Mouse (Mus musculus) forebrain, embryonic 13.5 days (tissue): ENCODE measurements around the gene Slc9a2. TPM values are rescaled to one million over a fixed set of nuclear protein-coding genes. Genes with fewer than 3 reads are reported as not detected.
A peak's percentile ranks its signal among the peaks of the same experiment; 100 is the strongest.
"Not testable (repeated sequence)": the region's sequence is repeated elsewhere in the genome, so short reads cannot be mapped to it uniquely, and the experiment has no call there.

Experiments
- ATAC-seq: fragments of 200-750 bp; cut with Nextera tagmentation; 2 replicates; pipeline ENCODE4 v1.8.0; 2017
- H3K27ac ChIP-seq: fragments of 300-500 bp; sonication (generic); 2 replicates; pipeline ENCODE4 v1.5.1; 2015; ENCODE audit warnings: inconsistent platforms, mild to moderate bottlenecking, moderate library complexity
- H3K27me3 ChIP-seq: fragments of 300-500 bp; sonication (generic); 2 replicates; pipeline ENCODE4 v1.6.1; 2015; ENCODE audit warnings: mild to moderate bottlenecking, inconsistent platforms
- H3K36me3 ChIP-seq: fragments of 300-500 bp; sonication (generic); 2 replicates; pipeline ENCODE4 v1.6.1; 2015; ENCODE audit warnings: mild to moderate bottlenecking, inconsistent platforms; ENCODE audit not compliant: poor library complexity, severe bottlenecking
- H3K4me1 ChIP-seq: fragments of 300-500 bp; sonication (generic); 2 replicates; pipeline ENCODE4 v1.6.1; 2015; ENCODE audit warnings: inconsistent platforms
- H3K4me2 ChIP-seq: fragments of 300-500 bp; sonication (generic); 2 replicates; pipeline ENCODE4 v1.6.1; 2015; ENCODE audit warnings: inconsistent platforms, mild to moderate bottlenecking, moderate library complexity
- H3K4me3 ChIP-seq: fragments of 300-500 bp; sonication (generic); 2 replicates; pipeline ENCODE4 v1.5.1; 2015; ENCODE audit warnings: mild to moderate bottlenecking, inconsistent platforms
- H3K9ac ChIP-seq: fragments of 300-500 bp; sonication (generic); 2 replicates; pipeline ENCODE4 v1.6.1; 2015; ENCODE audit warnings: mild to moderate bottlenecking, inconsistent platforms
- H3K9me3 ChIP-seq: fragments of 300-500 bp; sonication (generic); replicated peaks from 2 replicates; pipeline ENCODE4 v1.6.1; 2016; ENCODE audit warnings: inconsistent platforms
- WGBS: fragments of 180-500 bp; shearing (Covaris S2); methylation state at CpG from one replicate; pipeline ENCODE4 v1.1.7; 2015; 5-methylcytosine and 5-hydroxymethylcytosine counted together
- polyA plus RNA-seq: library from polyadenylated mRNA; unstranded; fragments of >200 nt; fragmentation: Nextera tagmentation; extraction: Ambion mirVana; gene quantifications from 2 replicates; pipeline ENCODE4 v1.2.1, GENCODE M21; 2015

Gene Slc9a2
- polyA plus RNA-seq, 1 experiment from 2014 or later, result 0.04 TPM

- not testable (repeated sequence) for H3K27me3 ChIP-seq, H3K9me3 ChIP-seq, H3K36me3 ChIP-seq, H3K27ac ChIP-seq, H3K4me2 ChIP-seq, H3K4me1 ChIP-seq, ATAC-seq, H3K9ac ChIP-seq, H3K4me3 ChIP-seq
- WGBS, result 17% methylated on average over 3 of the region's 3 CpGs
Measured at GRCm38 (mm10) chr1:40667442-40667841, 12.9 kb upstream of the Slc9a2 start.

DNA sequence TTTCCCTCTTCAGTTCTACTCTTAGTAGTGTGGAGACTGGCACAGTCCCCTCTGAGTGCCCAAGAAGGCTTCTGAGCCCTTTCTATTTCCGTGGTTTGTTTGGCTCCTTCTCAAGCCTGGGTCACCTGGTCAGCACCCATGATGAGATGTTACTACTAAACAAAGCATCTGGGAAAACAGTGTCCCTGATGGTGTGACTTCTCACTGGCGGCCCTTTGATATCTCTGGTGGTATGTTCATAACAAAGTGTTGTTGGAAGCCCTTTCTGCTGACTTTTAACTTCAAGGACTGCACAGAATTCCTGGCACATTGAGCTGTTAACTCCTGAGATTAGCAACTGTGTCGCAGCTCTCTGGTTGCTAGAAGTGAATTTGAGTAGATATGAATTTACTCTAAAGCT is 10.3 kb upstream of the Slc9a2 start:
- Histone ChIP-seq H3K27ac (no peak overlapping the region), H3K9ac (no peak overlapping the region), H3K4me1 (no peaks in the 10 kb centered on the region), H3K4me3 (no peak overlapping the region), H3K9me3 (no peaks in the 10 kb centered on the region), H3K4me2 (no peak overlapping the region), H3K36me3 (no peaks in the 10 kb centered on the region), H3K27me3 (no peaks in the 10 kb centered on the region)
- WGBS, result 84% methylated on average over 3 of the region's 3 CpGs
- ATAC-seq, result no peak

DNA sequence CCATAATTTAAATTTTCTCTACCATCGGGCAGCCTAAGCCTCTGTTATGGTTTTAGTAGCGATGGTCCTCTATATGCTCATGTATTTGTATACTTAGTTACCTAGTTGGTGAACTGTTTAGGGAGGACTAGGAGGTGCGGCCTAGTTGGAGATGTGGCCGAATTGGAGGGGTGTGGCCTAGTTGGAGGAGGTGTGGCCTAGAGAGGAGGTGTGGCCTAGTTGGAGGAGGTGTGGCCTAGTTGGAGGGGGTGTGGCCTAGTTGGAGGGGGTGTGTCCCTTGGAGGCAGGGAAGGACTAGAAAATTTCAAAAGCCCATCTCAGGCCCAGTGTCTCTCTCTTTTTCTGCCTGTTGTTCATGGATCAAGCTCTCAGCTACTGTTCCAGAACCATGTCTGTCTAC is 8.9 kb upstream of the Slc9a2 start:
- Histone ChIP-seq H3K27ac (no peak overlapping the region), H3K27me3 (peaks cover 5% of the 10 kb centered on the region; the same call in 1 of the 2 replicates), H3K4me1 (no peaks in the 10 kb centered on the region), H3K9me3 (no peaks in the 10 kb centered on the region), H3K36me3 (no peaks in the 10 kb centered on the region), H3K4me2 (no peak overlapping the region), H3K4me3 (no peak overlapping the region), H3K9ac (no peak overlapping the region)
- ATAC-seq, result no peak
- 95% methylated on average over 4 of the region's 4 CpGs for WGBS

DNA sequence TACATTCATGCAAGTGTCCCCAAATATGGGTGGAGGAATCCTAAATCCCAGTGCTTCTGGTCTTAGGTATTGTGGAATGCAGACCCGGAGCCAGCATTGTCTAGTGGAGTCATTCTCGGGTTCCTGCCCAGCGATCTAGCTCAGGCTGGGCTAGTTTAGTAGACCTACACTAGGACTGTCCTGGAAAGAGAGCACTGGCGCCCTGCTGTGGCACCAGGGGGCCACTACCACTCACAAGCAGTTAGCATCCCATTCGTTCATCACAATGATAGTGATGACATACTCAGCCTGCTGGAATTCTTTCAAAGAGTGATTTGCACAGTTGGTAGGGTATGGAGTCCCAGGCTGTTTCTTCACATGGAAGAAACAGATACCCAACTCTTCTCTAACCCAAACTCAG is 3.1 kb upstream of the Slc9a2 start:
- ATAC-seq, result no peak
- no peak overlapping the region for H3K4me2 ChIP-seq
- H3K4me1 ChIP-seq, result peaks cover 19% of the 10 kb centered on the region
- 49% methylated on average over 5 of the region's 5 CpGs for WGBS
- H3K4me3 ChIP-seq, result no peak overlapping the region
- H3K36me3 ChIP-seq, result no peaks in the 10 kb centered on the region
- H3K27ac ChIP-seq, result no peak overlapping the region
- peaks cover 54% of the 10 kb centered on the region for H3K27me3 ChIP-seq
- no peak overlapping the region for H3K9ac ChIP-seq
- no peaks in the 10 kb centered on the region for H3K9me3 ChIP-seq

- H3K4me3 ChIP-seq, result peak overlapping the region; percentile 62
- ATAC-seq, result peak; percentile 85
- no peak overlapping the region for H3K27ac ChIP-seq
- no peaks in the 10 kb centered on the region for H3K36me3 ChIP-seq
- H3K9ac ChIP-seq, result peak overlapping the region; percentile 66
- H3K4me2 ChIP-seq, result peak overlapping the region; percentile 99
- peaks cover 19% of the 10 kb centered on the region for H3K4me1 ChIP-seq
- WGBS, result under 1% methylated on average over 46 of the region's 90 CpGs
- no peaks in the 10 kb centered on the region for H3K9me3 ChIP-seq
- peaks cover 69% of the 10 kb centered on the region for H3K27me3 ChIP-seq
Measured at GRCm38 (mm10) chr1:40680868-40681698, 709 bp downstream of the Slc9a2 start.

- Histone ChIP-seq H3K9ac (peak overlapping the region; percentile 66), H3K9me3 (no peaks in the 10 kb centered on the region), H3K4me2 (peak overlapping the region; percentile 99), H3K27me3 (peaks cover 68% of the 10 kb centered on the region), H3K4me1 (peaks cover 19% of the 10 kb centered on the region), H3K36me3 (no peaks in the 10 kb centered on the region), H3K27ac (no peak overlapping the region), H3K4me3 (peak overlapping the region; percentile 62)
- WGBS, result 6% methylated on average over 40 of the region's 44 CpGs
- ATAC-seq, result peak; percentile 41; the same call in 1 of the 2 replicates
Measured at GRCm38 (mm10) chr1:40681699-40682510, 1.5 kb downstream of the Slc9a2 start.

- H3K27ac ChIP-seq, result no peak overlapping the region
- no peaks in the 10 kb centered on the region for H3K9me3 ChIP-seq
- no peaks in the 10 kb centered on the region for H3K36me3 ChIP-seq
- H3K9ac ChIP-seq, result no peak overlapping the region
- H3K4me3 ChIP-seq, result no peak overlapping the region
- no peak for ATAC-seq
- H3K27me3 ChIP-seq, result no peaks in the 10 kb centered on the region
- 81% methylated on average over 13 of the region's 13 CpGs for WGBS
- no peaks in the 10 kb centered on the region for H3K4me1 ChIP-seq
- no peak overlapping the region for H3K4me2 ChIP-seq
Measured at GRCm38 (mm10) chr1:40694296-40694695, 13.9 kb downstream of the Slc9a2 start.

GRCm38 (mm10) chr1:40696436-40696835 is 16.1 kb downstream of the Slc9a2 start:
- Histone ChIP-seq H3K9me3 (no peaks in the 10 kb centered on the region), H3K27ac (no peak overlapping the region), H3K27me3 (no peaks in the 10 kb centered on the region), H3K36me3 (no peaks in the 10 kb centered on the region), H3K4me3 (no peak overlapping the region), H3K9ac (no peak overlapping the region), H3K4me2 (no peak overlapping the region), H3K4me1 (no peaks in the 10 kb centered on the region)
- 98% methylated on average over 3 of the region's 3 CpGs for WGBS
- ATAC-seq, result no peak

GRCm38 (mm10) chr1:40705099-40705498 is 24.7 kb downstream of the Slc9a2 start:
- no peak overlapping the region for H3K27ac ChIP-seq
- H3K4me2 ChIP-seq, result no peak overlapping the region
- no peaks in the 10 kb centered on the region for H3K4me1 ChIP-seq
- no peak overlapping the region for H3K9ac ChIP-seq
- H3K9me3 ChIP-seq, result no peaks in the 10 kb centered on the region
- no peak for ATAC-seq
- no peaks in the 10 kb centered on the region for H3K36me3 ChIP-seq
- WGBS, result 92% methylated on average over 4 of the region's 4 CpGs
- H3K27me3 ChIP-seq, result no peaks in the 10 kb centered on the region
- no peak overlapping the region for H3K4me3 ChIP-seq

- ATAC-seq, result no peak
- 88% methylated on average over 9 of the region's 9 CpGs for WGBS
- H3K27me3 ChIP-seq, result no peaks in the 10 kb centered on the region
- H3K27ac ChIP-seq, result no peak overlapping the region
- H3K4me1 ChIP-seq, result no peaks in the 10 kb centered on the region
- H3K9me3 ChIP-seq, result no peaks in the 10 kb centered on the region
- no peak overlapping the region for H3K4me2 ChIP-seq
- no peak overlapping the region for H3K4me3 ChIP-seq
- H3K9ac ChIP-seq, result no peak overlapping the region
- no peaks in the 10 kb centered on the region for H3K36me3 ChIP-seq
Measured at GRCm38 (mm10) chr1:40714950-40715349, 34.6 kb downstream of the Slc9a2 start.

DNA sequence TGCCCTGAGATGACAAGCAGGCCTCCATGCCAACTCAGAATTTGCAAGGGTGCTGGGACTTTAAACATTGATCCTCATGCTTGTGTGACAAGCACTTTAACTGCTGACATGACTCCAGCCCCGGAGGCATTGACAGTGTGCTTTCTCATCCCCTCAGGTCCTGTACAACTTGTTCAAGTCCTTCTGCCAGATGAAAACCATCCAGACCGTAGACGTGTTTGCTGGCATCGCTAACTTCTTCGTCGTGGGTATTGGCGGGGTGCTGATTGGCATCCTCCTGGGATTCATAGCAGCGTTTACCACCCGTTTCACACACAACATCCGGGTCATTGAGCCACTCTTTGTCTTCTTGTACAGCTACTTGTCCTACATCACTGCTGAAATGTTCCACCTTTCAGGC is 45.7 kb downstream of the Slc9a2 start:
- Histone ChIP-seq H3K4me3 (no peak overlapping the region), H3K36me3 (no peaks in the 10 kb centered on the region), H3K27ac (no peak overlapping the region), H3K4me2 (no peak overlapping the region), H3K27me3 (no peaks in the 10 kb centered on the region), H3K9ac (no peak overlapping the region), H3K9me3 (no peaks in the 10 kb centered on the region), H3K4me1 (no peaks in the 10 kb centered on the region)
- ATAC-seq, result no peak
- WGBS, result 87% methylated on average over 10 of the region's 10 CpGs

DNA sequence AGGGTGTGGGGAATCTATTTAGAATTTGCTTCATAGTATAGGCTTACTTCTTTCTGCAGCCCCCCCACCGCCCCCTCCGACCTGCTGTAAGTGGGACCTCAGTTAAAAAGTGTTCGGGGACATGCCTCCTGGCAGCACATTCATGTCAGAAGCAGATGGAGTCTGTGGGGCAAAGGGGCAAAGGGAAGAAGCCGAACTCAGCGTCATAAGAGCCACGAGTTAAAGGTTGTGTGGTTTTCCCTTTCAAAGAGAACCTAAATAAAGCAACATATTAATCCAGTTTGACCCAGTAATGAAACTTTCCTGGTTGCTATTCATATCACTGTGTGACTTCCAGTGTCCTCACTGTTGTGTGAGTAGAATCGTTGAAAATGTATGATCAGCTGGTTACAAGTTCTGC is 47.0 kb downstream of the Slc9a2 start:
- H3K9ac ChIP-seq, result no peak overlapping the region
- 90% methylated on average over 7 of the region's 7 CpGs for WGBS

More for the DNA sequence above, 47.0 kb downstream of the Slc9a2 start:
- Histone ChIP-seq H3K27ac (no peak overlapping the region), H3K4me2 (no peak overlapping the region), H3K9me3 (no peaks in the 10 kb centered on the region), H3K4me3 (no peak overlapping the region), H3K4me1 (no peaks in the 10 kb centered on the region), H3K27me3 (no peaks in the 10 kb centered on the region), H3K36me3 (no peaks in the 10 kb centered on the region)
- no peak for ATAC-seq
